Mouse (Mus musculus): ENCODE results near the gene Lrrc46.

DNA sequence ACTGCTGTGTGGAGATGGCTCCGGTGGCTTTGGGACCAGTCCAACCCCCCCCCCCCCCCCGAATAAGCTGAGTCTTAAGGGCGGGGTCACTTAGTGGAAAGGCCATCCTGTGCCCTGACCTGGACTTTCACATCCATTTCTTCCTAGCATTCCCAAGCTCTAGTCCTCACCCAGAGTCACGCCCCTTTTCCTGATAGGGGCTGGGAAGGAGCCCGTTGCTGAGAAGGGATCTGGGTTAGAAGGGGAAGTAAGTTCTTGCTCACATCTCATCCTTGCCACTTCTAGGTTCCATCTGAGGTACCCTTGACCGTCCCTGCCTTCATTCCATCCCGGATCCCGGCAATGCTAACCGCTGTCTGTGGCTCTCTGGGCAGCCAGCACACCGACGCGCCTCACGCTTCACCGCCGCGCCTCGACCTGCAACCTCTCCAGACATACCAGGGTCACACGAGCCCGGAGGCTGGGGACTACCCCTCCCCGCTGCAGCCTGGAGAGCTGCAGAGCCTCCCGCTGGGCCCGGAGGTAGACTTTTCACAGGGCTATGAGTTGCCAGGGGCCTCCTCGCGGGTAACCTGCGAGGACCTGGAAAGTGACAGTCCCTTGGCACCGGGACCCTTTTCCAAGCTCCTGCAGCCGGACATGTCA is 20.0 kb downstream of the Lrrc46 start:
- TF ChIP-seq CTCF (IDR thresholded peaks at IDR 0.05; ENCODE audit: insufficient read depth, low read length): no peak
- TF ChIP-seq POLR2A (IDR thresholded peaks at IDR 0.05; ENCODE audit: borderline replicate concordance, extremely low read depth, low read depth, low read length): no peak
